Mouse (Mus musculus) heart, embryonic 16.5 days (tissue): ENCODE measurements around the gene Tmem186. TPM values are rescaled to one million over a fixed set of nuclear protein-coding genes. Genes with fewer than 3 reads are reported as not detected.

Experiments used
- ATAC-seq: fragments of 200-750 bp; cut with Nextera tagmentation; replicated peaks from 2 replicates; pipeline ENCODE4 v1.8.0; 2017; ENCODE audit warnings: moderate number of reproducible peaks; ENCODE audit not compliant: insufficient read depth, low FRiP score; ENCODE audit errors: extremely low read depth
- H3K27ac ChIP-seq: fragments of 300-500 bp; sonication (generic); 2 replicates; pipeline ENCODE4 v1.5.1; 2014; ENCODE audit warnings: mild to moderate bottlenecking, low read length, control low read depth, moderate library complexity
- H3K27me3 ChIP-seq: fragments of 300-500 bp; sonication (generic); 2 replicates; pipeline ENCODE4 v1.6.1; 2014; ENCODE audit warnings: low read length, mixed read lengths; ENCODE audit not compliant: control insufficient read depth, insufficient read depth
- H3K36me3 ChIP-seq: fragments of 300-500 bp; sonication (generic); 2 replicates; pipeline ENCODE4 v1.6.1; 2014; ENCODE audit not compliant: control insufficient read depth, insufficient read depth
- H3K4me1 ChIP-seq: fragments of 300-500 bp; sonication (generic); 2 replicates; pipeline ENCODE4 v1.6.1; 2014; ENCODE audit warnings: low read length, mixed read lengths; ENCODE audit not compliant: control insufficient read depth, insufficient read depth
- H3K4me2 ChIP-seq: fragments of 300-500 bp; sonication (generic); 2 replicates; pipeline ENCODE4 v1.6.1; 2014; ENCODE audit warnings: low read depth, mild to moderate bottlenecking, control low read depth, low read length
- H3K4me3 ChIP-seq: fragments of 300-500 bp; sonication (generic); 2 replicates; pipeline ENCODE4 v1.5.1; 2014; ENCODE audit warnings: mild to moderate bottlenecking, control low read depth, low read length
- H3K9ac ChIP-seq: fragments of 300-500 bp; sonication (generic); 2 replicates; pipeline ENCODE4 v1.6.1; 2014; ENCODE audit warnings: low read length, control low read depth
- H3K9me3 ChIP-seq: fragments of 300-500 bp; sonication (generic); replicated peaks from 2 replicates; pipeline ENCODE4 v1.6.1; 2016; ENCODE audit warnings: low read length; ENCODE audit not compliant: control insufficient read depth
- WGBS: fragments of 180-500 bp; shearing (Covaris S2); extraction: QIAGEN DNeasy Blood & Tissue Kit; methylation state at CpG from one replicate; pipeline ENCODE4 v1.1.7; 2014; 5-methylcytosine and 5-hydroxymethylcytosine counted together
- polyA plus RNA-seq: library from polyadenylated mRNA; unstranded; fragments of >200 nt; fragmentation: Nextera tagmentation; extraction: Ambion mirVana; gene quantifications from 2 replicates; pipeline ENCODE4 v1.2.1, GENCODE M21; 2015

Tmem186 gene
- polyA plus RNA-seq, 1 experiment from 2014 or later, result 19.5 TPM

GRCm38 (mm10) chr16:8612214-8613005 lies 25.1 kb downstream of the Tmem186 start:
- 77% methylated on average over 8 of the region's 8 CpGs for WGBS
- no peak for ATAC-seq

GRCm38 (mm10) chr16:8610397-8610796 lies 27.1 kb downstream of the Tmem186 start:
- no peaks in the 10 kb centered on the region for H3K27me3 ChIP-seq
- no peaks in the 10 kb centered on the region for H3K4me1 ChIP-seq
- WGBS, result 71% methylated on average over 3 of the region's 3 CpGs
- no peak overlapping the region for H3K4me3 ChIP-seq
- no peak overlapping the region for H3K4me2 ChIP-seq
- no peaks in the 10 kb centered on the region for H3K36me3 ChIP-seq
- ATAC-seq, result no peak
- H3K27ac ChIP-seq, result no peak overlapping the region
- H3K9ac ChIP-seq, result no peak overlapping the region
- H3K9me3 ChIP-seq, result no peaks in the 10 kb centered on the region

More at GRCm38 (mm10) chr16:8612214-8613005, 25.1 kb downstream of the Tmem186 start:
- H3K27me3 ChIP-seq, result no peaks in the 10 kb centered on the region
- H3K9ac ChIP-seq, result no peak overlapping the region
- no peak overlapping the region for H3K27ac ChIP-seq
- H3K36me3 ChIP-seq, result no peaks in the 10 kb centered on the region
- H3K4me2 ChIP-seq, result no peak overlapping the region
- H3K4me3 ChIP-seq, result no peak overlapping the region
- no peaks in the 10 kb centered on the region for H3K9me3 ChIP-seq
- no peaks in the 10 kb centered on the region for H3K4me1 ChIP-seq

GRCm38 (mm10) chr16:8603789-8604188 lies 33.7 kb downstream of the Tmem186 start:
- Histone ChIP-seq H3K4me2 (no peak overlapping the region), H3K4me1 (no peaks in the 10 kb centered on the region), H3K27me3 (no peaks in the 10 kb centered on the region), H3K9me3 (no peaks in the 10 kb centered on the region), H3K27ac (no peak overlapping the region), H3K9ac (no peak overlapping the region), H3K36me3 (no peaks in the 10 kb centered on the region), H3K4me3 (no peak overlapping the region)
- no peak for ATAC-seq
- WGBS, result 70% methylated on average over 3 of the region's 3 CpGs

GRCm38 (mm10) chr16:8597516-8597915 lies 40.0 kb downstream of the Tmem186 start:
- no peak overlapping the region for H3K4me3 ChIP-seq
- ATAC-seq, result no peak
- WGBS, result 81% methylated on average over 5 of the region's 5 CpGs
- H3K27ac ChIP-seq, result no peak overlapping the region
- no peak overlapping the region for H3K4me2 ChIP-seq
- no peaks in the 10 kb centered on the region for H3K27me3 ChIP-seq
- no peaks in the 10 kb centered on the region for H3K36me3 ChIP-seq
- no peaks in the 10 kb centered on the region for H3K4me1 ChIP-seq
- H3K9ac ChIP-seq, result no peak overlapping the region
- no peaks in the 10 kb centered on the region for H3K9me3 ChIP-seq

GRCm38 (mm10) chr16:8596336-8596735 lies 41.2 kb downstream of the Tmem186 start:
- Histone ChIP-seq H3K36me3 (no peaks in the 10 kb centered on the region), H3K9me3 (no peaks in the 10 kb centered on the region), H3K4me3 (no peak overlapping the region), H3K27me3 (no peaks in the 10 kb centered on the region), H3K4me2 (no peak overlapping the region), H3K27ac (no peak overlapping the region), H3K4me1 (no peaks in the 10 kb centered on the region), H3K9ac (no peak overlapping the region)
- ATAC-seq, result no peak
- 71% methylated on average over 4 of the region's 4 CpGs for WGBS

GRCm38 (mm10) chr16:8595411-8595810 lies 42.1 kb downstream of the Tmem186 start:
- Histone ChIP-seq H3K27ac (no peak overlapping the region), H3K4me2 (no peak overlapping the region), H3K4me3 (no peak overlapping the region), H3K9me3 (no peaks in the 10 kb centered on the region), H3K27me3 (no peaks in the 10 kb centered on the region), H3K4me1 (no peaks in the 10 kb centered on the region), H3K9ac (no peak overlapping the region), H3K36me3 (no peaks in the 10 kb centered on the region)
- no peak for ATAC-seq
- 43% methylated on average over 4 of the region's 4 CpGs for WGBS

GRCm38 (mm10) chr16:8585056-8585455 lies 52.5 kb downstream of the Tmem186 start:
- H3K36me3 ChIP-seq, result peaks cover 16% of the 10 kb centered on the region
- H3K27me3 ChIP-seq, result no peaks in the 10 kb centered on the region
- H3K4me1 ChIP-seq, result no peaks in the 10 kb centered on the region
- ATAC-seq, result no peak
- H3K9me3 ChIP-seq, result peaks cover 4% of the 10 kb centered on the region
- no peak overlapping the region for H3K4me2 ChIP-seq
- H3K9ac ChIP-seq, result no peak overlapping the region
- 70% methylated on average over 5 of the region's 5 CpGs for WGBS
- no peak overlapping the region for H3K4me3 ChIP-seq
- H3K27ac ChIP-seq, result no peak overlapping the region

GRCm38 (mm10) chr16:8584248-8584647 lies 53.3 kb downstream of the Tmem186 start:
- Histone ChIP-seq H3K36me3 (peaks cover 11% of the 10 kb centered on the region), H3K9ac (no peak overlapping the region), H3K4me1 (no peaks in the 10 kb centered on the region), H3K4me3 (no peak overlapping the region), H3K27ac (no peak overlapping the region), H3K27me3 (no peaks in the 10 kb centered on the region), H3K4me2 (no peak overlapping the region), H3K9me3 (peaks cover 4% of the 10 kb centered on the region)
- ATAC-seq, result no peak
- WGBS, result 81% methylated on average over 1 of the region's 1 CpGs
